Mouse (Mus musculus) urinary bladder, postnatal 14 days (tissue): Measurements from ENCODE around the gene Syngr4.

Source experiments
- DNase-seq: peaks from one replicate; pipeline ENCODE4 v3.0.0; 2021; ENCODE audit warnings: low spot score

Syngr4 gene

GRCm38 (mm10) chr7:45869107-45869670, 27.3 kb downstream of the Syngr4 start:
- DNase-seq, result no peak

GRCm38 (mm10) chr7:45867871-45868270, 28.6 kb downstream of the Syngr4 start:
- no peak for DNase-seq

DNA sequence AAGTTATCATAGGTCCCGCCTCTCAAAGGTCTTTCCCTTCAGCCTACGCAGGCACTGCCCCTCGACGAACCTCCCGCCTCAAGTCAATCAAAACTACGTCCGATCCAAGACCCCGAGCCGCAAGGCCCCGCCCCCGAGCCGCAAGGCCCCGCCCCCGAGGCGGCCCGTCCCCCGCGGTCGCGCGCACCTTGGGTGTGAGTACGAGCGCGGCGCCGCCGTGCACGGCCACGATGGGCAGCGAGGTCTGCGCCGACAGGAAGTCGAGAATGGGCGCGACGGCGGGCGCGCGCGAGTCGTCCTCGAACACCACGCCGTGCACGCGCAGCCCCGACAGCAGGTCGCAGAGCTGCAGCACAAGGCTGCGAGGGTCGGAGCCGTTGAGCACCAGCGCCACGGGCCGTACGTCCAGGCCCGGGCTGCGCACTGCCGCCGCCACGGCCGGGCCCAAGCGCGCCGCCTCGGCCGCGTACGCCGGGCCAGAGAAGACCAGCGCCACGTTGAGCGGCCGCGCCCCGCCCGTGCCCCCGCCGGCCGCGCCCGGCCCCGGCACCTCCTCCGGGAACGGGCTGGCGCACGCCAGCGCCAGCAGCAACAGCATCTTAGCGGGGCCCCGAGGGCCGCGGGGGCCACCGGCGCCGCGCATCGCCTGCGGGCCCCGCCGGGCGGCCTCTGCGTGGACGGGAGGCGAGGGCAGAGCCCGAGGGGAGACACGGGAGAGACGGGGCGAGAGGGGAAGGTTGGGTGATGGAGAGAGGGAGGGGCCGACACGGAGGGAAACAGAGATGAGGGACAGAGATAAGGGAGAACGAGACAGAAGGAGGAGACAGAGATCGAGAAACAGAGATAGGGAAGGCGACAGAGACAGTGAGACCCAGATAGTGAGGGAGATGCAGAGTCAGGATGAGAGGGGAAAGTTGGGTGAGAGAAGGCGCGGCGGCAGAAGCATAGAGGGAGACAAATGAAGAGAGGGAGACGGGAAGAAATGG, 30.3 kb downstream of the Syngr4 start:
- DNase-seq, result peak; percentile 93

- no peak for DNase-seq
These were observed 32.1 kb downstream of the Syngr4 start for GRCm38 (mm10) chr7:45864435-45864834.

GRCm38 (mm10) chr7:45862804-45863203, 33.7 kb downstream of the Syngr4 start:
- DNase-seq, result no peak

- no peak for DNase-seq
These were observed 37.5 kb downstream of the Syngr4 start for GRCm38 (mm10) chr7:45859008-45859407.

- no peak for DNase-seq
These were observed 39.3 kb downstream of the Syngr4 start for GRCm38 (mm10) chr7:45856950-45857901.

DNA sequence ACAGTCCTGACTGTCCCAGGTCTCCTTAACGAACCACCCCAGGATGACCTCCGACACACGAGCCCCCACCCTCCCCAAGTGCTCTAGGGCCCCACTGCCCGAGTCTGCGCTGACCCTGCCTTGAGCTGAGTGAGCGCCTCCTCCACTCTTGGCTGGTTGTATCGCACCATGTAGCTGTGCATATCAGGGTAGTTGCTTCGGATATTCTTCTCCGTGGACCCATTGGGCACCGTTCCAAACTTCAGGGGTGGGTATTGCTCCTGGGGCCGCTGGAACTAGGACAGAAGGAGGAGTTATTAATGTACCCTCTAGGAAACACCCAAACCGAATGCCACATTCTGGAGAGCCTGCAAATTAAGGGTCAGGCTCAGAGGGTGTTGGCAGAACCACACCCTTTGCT, 43.4 kb downstream of the Syngr4 start:
- DNase-seq, result no peak

- DNase-seq, result no peak
These were observed 45.9 kb downstream of the Syngr4 start for GRCm38 (mm10) chr7:45850661-45851060.

DNA sequence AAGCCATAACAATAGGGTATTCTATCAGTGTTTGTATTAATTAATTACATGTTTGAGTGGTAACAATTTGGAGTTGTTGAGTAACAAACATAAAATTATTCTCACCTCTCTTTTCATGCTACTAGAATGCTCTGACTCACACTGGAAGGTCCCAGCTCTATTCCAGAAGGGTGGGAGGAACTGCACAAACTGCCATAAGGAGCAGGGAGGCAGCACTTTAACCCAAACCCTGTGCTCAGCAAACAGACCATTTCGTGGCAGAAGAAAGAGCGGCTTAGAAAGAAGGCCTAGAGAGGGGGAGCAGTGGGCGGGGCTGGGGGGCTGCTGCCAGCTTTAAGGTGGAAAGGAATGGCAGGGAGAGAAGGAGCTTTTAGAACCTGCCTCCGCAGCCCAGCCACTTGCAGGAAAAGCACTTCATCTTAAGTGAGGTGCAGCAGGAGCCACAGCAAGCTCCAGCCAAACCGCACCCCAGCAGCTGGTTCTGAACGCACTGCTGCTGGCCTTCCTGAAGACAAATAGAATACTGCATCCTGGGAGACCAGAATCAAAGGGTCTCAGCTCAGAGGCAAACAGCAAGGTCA, 48.0 kb downstream of the Syngr4 start:
- DNase-seq, result no peak

GRCm38 (mm10) chr7:45842950-45843744, 53.4 kb downstream of the Syngr4 start:
- no peak for DNase-seq
